Mouse (Mus musculus) frontal cortex, postnatal 36 days (tissue): ENCODE results near the gene Atp13a2.

ENCODE experiments used
- DNase-seq, 2 experiments: peaks; one replicate each; pipeline ENCODE4 v3.0.0; 2022; ENCODE audit warnings: low spot score in 2 of 2

Gene Atp13a2

DNA sequence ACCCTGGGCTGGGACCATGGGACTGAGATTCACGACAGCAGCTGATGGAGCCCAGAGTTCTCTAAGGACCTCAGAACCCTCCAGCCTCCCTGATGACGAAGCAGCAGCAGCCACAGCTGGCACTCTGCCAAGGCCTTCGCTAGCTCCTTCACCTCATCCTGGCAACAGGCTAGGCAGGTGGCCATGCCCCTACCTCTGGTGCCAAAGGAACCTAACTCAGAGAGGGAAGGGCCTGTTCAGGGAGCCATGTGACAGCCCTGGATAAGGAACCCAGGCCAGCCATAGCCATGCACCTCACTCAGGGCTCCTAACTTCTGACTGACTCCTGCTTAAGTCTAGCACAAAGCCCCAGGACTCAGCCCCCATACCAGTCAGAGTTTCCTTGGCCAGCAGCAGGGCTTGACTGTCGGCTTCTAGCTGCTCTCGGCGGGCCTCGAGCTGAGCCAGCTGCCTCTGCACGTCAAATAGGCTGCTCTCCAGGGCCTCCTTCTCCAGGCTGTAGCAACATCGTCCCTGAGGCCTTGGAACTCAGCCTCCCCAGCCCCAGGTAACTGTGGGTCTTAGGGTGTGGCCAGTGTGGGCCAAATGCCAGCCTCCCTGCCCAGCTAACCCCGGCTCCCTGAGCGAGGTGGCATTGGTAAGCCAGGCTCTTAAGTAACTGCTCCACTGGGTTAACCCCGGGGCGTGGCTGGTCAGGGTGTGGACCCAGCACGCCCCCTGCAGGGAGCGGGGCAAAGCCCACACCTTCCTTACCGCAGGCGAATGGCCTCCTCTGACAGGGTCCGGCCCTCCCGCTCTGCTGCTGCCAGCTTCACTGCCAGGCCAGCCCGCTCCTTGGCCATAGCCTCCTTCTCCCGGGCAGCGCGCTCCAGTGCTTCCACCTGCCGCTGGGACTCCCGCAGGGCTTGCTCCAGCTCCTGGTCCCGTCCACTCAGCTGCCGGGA, 47.2 kb downstream of the Atp13a2 start:
- DNase-seq, result no peak

DNA sequence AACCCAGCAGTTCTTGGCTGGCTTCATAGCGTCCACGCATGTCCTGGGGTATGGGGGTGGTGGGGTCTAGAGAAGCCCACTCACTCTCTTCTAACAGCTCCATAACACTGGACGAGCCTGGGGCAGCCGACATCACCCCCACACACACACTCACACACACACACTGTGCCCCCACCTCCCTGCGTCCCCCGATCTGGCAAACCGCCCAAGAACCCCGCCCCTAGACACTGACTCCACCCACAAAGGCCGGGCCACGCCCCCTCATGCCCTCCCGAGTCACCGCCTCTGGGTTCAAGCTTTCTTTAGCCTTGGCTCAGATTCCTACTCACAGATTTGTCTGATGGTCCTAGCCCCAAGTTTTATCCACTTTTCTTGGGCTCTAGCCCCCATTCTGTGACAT, 54.4 kb downstream of the Atp13a2 start:
- no peak for DNase-seq

DNA sequence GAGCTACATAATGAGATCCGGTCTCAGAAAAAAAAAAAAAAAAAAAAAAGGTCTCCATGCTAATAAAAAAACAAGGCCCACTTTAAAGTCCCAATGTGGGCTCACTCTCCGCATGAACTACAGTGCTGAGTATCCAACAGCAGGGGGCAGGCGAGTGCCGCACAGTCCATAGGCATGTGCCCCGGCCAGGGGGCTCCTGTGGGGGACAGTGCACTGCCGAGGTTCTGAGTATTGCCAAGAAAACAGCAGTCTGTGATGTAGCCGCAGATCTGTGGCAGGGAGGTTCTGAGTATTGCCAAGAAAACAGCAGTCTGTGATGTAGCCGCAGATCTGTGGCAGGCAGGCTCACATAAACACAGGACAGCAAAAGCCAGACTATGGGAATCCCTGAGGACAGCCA, 58.1 kb downstream of the Atp13a2 start:
- DNase-seq, result peak in 1 of 2 experiments; percentile 45

DNA sequence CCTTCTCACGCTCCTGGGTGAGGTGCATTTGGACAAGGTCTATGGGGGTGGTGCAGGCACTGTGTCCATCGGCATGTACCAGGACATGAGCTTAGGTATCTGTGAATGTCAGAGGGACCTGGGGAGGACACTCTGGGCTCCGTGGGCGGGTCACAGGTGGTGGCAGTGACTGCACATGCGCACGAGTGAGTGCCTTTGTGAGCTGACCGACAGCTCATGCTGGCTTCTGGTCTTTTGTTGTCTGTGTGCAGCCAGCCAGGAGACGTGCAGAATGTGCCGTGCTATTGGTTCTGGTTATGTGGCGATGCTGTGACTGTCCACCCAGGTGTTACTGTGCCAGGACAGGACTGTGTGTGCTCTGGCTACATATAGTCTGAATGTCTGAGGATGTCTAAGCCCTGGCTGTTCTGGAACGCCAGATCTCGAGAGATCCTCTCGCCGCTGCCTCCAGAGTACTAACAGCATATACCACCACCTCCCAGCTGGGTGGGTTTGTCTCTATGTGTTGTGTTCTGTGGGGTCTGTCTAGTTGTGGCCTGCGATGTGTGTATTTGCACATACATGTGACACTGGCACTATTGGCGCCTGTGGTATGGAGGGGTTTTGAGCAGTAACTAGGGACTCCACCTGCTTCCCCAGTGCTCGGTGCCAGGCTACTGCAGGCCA, 62.3 kb downstream of the Atp13a2 start:
- DNase-seq, result no peak

DNA sequence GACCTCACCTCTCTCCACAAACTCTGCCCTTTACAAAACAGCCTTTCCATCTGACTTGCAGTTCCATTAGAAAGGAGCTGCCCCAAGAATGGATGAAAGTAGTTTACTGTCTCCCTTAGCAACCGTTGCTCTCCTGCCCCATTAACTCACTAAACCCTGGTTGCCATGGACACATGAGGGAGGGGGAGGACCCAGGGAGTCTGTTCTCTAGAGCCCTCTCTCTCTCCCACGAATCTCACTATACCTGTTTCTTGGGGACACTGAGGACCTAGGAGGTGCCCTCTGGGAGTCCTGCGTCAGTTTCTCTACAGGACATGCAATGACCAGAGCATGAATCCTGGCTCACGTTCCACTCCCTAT, 62.8 kb downstream of the Atp13a2 start:
- no peak for DNase-seq

DNA sequence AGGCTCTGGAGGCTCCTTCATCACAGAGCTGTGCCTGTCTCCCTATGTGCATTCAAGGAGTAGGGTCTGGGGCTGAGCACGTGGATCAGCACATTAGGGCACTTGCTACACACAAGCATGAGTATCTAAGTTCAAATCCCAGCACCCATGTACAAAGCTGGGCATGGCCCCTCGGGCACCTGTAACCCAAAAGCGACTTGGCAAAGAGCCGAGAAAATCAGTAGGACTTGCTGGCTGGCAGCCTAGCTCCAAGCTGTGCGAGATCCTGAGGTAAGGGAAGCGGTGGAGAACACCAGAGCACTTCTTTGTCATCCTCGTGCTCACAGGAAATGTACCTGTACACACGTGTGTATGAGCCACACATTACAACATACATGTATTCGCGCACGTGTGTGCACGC, 65.8 kb downstream of the Atp13a2 start:
- DNase-seq, result no peak

DNA sequence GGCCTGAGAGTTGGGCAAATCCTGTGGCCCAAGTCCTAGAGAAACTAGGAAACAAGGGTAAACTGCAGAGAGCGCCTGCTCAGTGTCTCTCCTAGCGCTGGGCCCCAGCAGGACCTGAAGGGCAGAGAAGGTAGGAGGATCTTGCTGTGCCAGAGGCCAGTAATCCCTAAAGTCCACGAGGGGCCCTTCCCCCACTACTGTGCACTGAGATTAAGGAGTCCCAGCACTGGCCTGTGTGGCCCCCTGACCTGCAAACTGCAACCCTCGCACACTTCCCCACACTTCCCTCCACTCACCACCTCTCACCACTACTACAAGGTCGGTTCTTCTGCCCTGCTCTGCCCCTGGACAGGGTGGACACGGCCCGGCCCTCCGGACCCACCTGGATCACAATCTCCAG, 66.5 kb downstream of the Atp13a2 start:
- DNase-seq, result no peak

DNA sequence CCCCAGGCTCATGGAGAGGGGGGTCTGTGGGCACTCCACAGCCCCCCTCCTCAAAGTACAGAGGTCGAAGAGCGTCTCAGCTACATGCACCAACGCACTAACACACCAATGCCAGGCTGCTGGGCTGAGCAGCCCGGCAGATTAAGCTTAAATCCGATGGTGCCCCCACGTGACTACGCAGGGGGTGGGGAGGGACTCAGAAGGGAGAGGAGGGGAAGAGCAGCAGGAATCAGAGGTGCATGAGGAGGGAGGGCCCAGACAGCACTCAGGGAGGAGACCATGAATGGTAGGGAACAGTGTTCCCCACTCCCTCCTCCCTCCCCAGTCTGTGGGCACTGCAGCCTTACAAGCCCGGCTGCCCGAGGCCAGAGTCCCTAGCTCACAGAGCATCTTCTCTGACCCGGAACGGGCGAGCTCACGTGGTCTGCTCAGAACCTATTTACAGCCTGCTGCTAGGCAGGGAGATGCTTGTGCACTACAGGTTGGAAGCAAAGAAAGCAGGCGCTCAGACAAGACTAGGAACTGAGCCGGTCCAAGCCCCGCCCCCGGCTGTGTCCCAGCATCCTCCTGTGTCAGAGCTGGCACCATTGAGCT, 67.0 kb downstream of the Atp13a2 start:
- DNase-seq, result peak; percentile 69 to 83
